Mouse (Mus musculus) stomach, postnatal 0 days (tissue): Measurements from ENCODE around the gene Ift46. TPM values are rescaled to one million over a fixed set of nuclear protein-coding genes. Genes with fewer than 3 reads are reported as not detected.

Source experiments
- ATAC-seq: fragments of 200-750 bp; cut with Nextera tagmentation; 2 replicates; pipeline ENCODE4 v1.8.0; 2017; ENCODE audit not compliant: low FRiP score, low TSS enrichment
- DNase-seq: peaks from one replicate; pipeline ENCODE4 v3.0.0-alpha.2; 2016; ENCODE audit warnings: low spot score
- H3K27ac ChIP-seq: fragments of 300-500 bp; sonication (generic); replicated peaks from 2 replicates; pipeline ENCODE4 v1.5.1; 2014; ENCODE audit warnings: mild to moderate bottlenecking, control low read depth
- H3K27me3 ChIP-seq: fragments of 300-500 bp; sonication (generic); 2 replicates; pipeline ENCODE4 v1.6.1; 2014; ENCODE audit warnings: low read length; ENCODE audit not compliant: control insufficient read depth, insufficient read depth
- H3K36me3 ChIP-seq: fragments of 300-500 bp; sonication (generic); 2 replicates; pipeline ENCODE4 v1.6.1; 2014; ENCODE audit warnings: low read length, mixed read lengths; ENCODE audit not compliant: control insufficient read depth, insufficient read depth
- H3K4me1 ChIP-seq: fragments of 300-500 bp; sonication (generic); replicated peaks from 2 replicates; pipeline ENCODE4 v1.6.1; 2014; ENCODE audit warnings: antibody characterized with exemption; ENCODE audit not compliant: control insufficient read depth, insufficient read depth
- H3K4me2 ChIP-seq: fragments of 300-500 bp; sonication (generic); replicated peaks from 2 replicates; pipeline ENCODE4 v1.6.1; 2014; ENCODE audit warnings: low read depth, mild to moderate bottlenecking, control low read depth, moderate library complexity
- H3K4me3 ChIP-seq: fragments of 300-500 bp; sonication (generic); 2 replicates; pipeline ENCODE4 v1.5.1; 2014; ENCODE audit warnings: low read depth, low read length, control low read depth
- H3K9ac ChIP-seq: fragments of 300-500 bp; sonication (generic); 2 replicates; pipeline ENCODE4 v1.6.1; 2014; ENCODE audit warnings: mild to moderate bottlenecking, low read length, control low read depth, mixed read lengths
- H3K9me3 ChIP-seq: fragments of 300-500 bp; sonication (generic); 2 replicates; pipeline ENCODE4 v1.6.1; 2016; ENCODE audit warnings: low read length; ENCODE audit not compliant: control insufficient read depth
- CTCF ChIP-seq: IDR thresholded peaks from 2 replicates; pipeline ENCODE4 v1.5.1; 2016; ENCODE audit warnings: antibody characterized with exemption, low read depth, mild to moderate bottlenecking, moderate library complexity
- EP300 ChIP-seq: optimal IDR thresholded peaks from 2 replicates; pipeline ENCODE3; 2016; ENCODE audit warnings: antibody characterized with exemption
- WGBS: fragments of 180-500 bp; shearing (Covaris S2); extraction: QIAGEN DNeasy Blood & Tissue Kit; methylation state at CpG from one replicate; pipeline ENCODE4 v1.1.7; 2014; 5-methylcytosine and 5-hydroxymethylcytosine counted together
- polyA plus RNA-seq: library from polyadenylated mRNA; unstranded; fragments of >200 nt; fragmentation: Nextera tagmentation; extraction: Ambion mirVana; gene quantifications from 2 replicates; pipeline ENCODE4 v1.2.1, GENCODE M21; 2015

The Ift46 gene
- polyA plus RNA-seq, 1 experiment from 2014 or later, result 55.5 TPM

- H3K4me1 ChIP-seq, result no peaks in the 10 kb centered on the region
- ATAC-seq (no peak), DNase-seq (no peak)
- no peak overlapping the region for H3K4me3 ChIP-seq
- H3K27ac ChIP-seq, result no peak overlapping the region
- WGBS, result 64% methylated on average over 5 of the region's 5 CpGs
- H3K9me3 ChIP-seq, result no peaks in the 10 kb centered on the region
- H3K4me2 ChIP-seq, result no peak overlapping the region
- H3K9ac ChIP-seq, result no peak overlapping the region
- no peak for TF ChIP-seq CTCF
- H3K36me3 ChIP-seq, result peaks cover 43% of the 10 kb centered on the region
- H3K27me3 ChIP-seq, result no peaks in the 10 kb centered on the region
These were observed 39.4 kb downstream of the Ift46 start for GRCm38 (mm10) chr9:44807141-44807540.

- Histone ChIP-seq H3K27me3 (no peaks in the 10 kb centered on the region), H3K9me3 (no peaks in the 10 kb centered on the region), H3K9ac (no peak overlapping the region), H3K27ac (no peak overlapping the region), H3K36me3 (peaks cover 44% of the 10 kb centered on the region), H3K4me2 (no peak overlapping the region), H3K4me1 (no peaks in the 10 kb centered on the region), H3K4me3 (no peak overlapping the region)
- TF ChIP-seq CTCF (no peak), EP300 (no peak)
- 88% methylated on average over 10 of the region's 10 CpGs for whole genome bisulfite sequencing
- DNase-seq (no peak), ATAC-seq (no peak)
These were observed 40.1 kb downstream of the Ift46 start for GRCm38 (mm10) chr9:44807778-44808177.

GRCm38 (mm10) chr9:44810316-44810715 lies 42.6 kb downstream of the Ift46 start:
- peaks cover 61% of the 10 kb centered on the region for H3K36me3 ChIP-seq
- no peak for ATAC-seq
- no peak overlapping the region for H3K4me3 ChIP-seq
- no peak overlapping the region for H3K9ac ChIP-seq
- no peak for TF ChIP-seq EP300
- no peak for TF ChIP-seq CTCF
- no peak overlapping the region for H3K27ac ChIP-seq
- no peaks in the 10 kb centered on the region for H3K4me1 ChIP-seq
- whole genome bisulfite sequencing, result 86% methylated on average over 10 of the region's 10 CpGs
- no peaks in the 10 kb centered on the region for H3K9me3 ChIP-seq
- no peak for DNase-seq
- no peaks in the 10 kb centered on the region for H3K27me3 ChIP-seq
- H3K4me2 ChIP-seq, result no peak overlapping the region

- H3K36me3 ChIP-seq, result peaks cover 64% of the 10 kb centered on the region
- H3K4me3 ChIP-seq, result no peak overlapping the region
- no peaks in the 10 kb centered on the region for H3K4me1 ChIP-seq
- H3K9me3 ChIP-seq, result no peaks in the 10 kb centered on the region
- no peak for TF ChIP-seq EP300
- TF ChIP-seq CTCF, result no peak
- no peak overlapping the region for H3K27ac ChIP-seq
- ATAC-seq, result no peak
- 91% methylated on average over 8 of the region's 8 CpGs for WGBS
- H3K27me3 ChIP-seq, result no peaks in the 10 kb centered on the region
- H3K4me2 ChIP-seq, result no peak overlapping the region
- no peak overlapping the region for H3K9ac ChIP-seq
- DNase-seq, result no peak
These were observed 46.5 kb downstream of the Ift46 start for GRCm38 (mm10) chr9:44814179-44814578.

GRCm38 (mm10) chr9:44817522-44817921 lies 49.8 kb downstream of the Ift46 start:
- Histone ChIP-seq H3K36me3 (peaks cover 68% of the 10 kb centered on the region), H3K4me2 (no peak overlapping the region), H3K4me3 (no peak overlapping the region), H3K9me3 (no peaks in the 10 kb centered on the region), H3K27ac (no peak overlapping the region), H3K9ac (no peak overlapping the region), H3K4me1 (no peaks in the 10 kb centered on the region), H3K27me3 (no peaks in the 10 kb centered on the region)
- no peak for ATAC-seq
- no peak for TF ChIP-seq CTCF
- no peak for TF ChIP-seq EP300
- 83% methylated on average over 5 of the region's 5 CpGs for WGBS
- DNase-seq, result no peak

GRCm38 (mm10) chr9:44819920-44820827 lies 52.5 kb downstream of the Ift46 start:
- no peak for ATAC-seq
- Histone ChIP-seq H3K4me2 (no peak overlapping the region), H3K27me3 (no peaks in the 10 kb centered on the region), H3K4me1 (no peaks in the 10 kb centered on the region), H3K27ac (no peak overlapping the region), H3K36me3 (peaks cover 72% of the 10 kb centered on the region), H3K4me3 (no peak overlapping the region), H3K9ac (no peak overlapping the region), H3K9me3 (no peaks in the 10 kb centered on the region)
- no peak for DNase-seq
- TF ChIP-seq CTCF (no peak), EP300 (no peak)
- 83% methylated on average over 15 of the region's 15 CpGs for WGBS
